Mouse (Mus musculus): ENCODE measurements around the gene Col4a1.

DNA sequence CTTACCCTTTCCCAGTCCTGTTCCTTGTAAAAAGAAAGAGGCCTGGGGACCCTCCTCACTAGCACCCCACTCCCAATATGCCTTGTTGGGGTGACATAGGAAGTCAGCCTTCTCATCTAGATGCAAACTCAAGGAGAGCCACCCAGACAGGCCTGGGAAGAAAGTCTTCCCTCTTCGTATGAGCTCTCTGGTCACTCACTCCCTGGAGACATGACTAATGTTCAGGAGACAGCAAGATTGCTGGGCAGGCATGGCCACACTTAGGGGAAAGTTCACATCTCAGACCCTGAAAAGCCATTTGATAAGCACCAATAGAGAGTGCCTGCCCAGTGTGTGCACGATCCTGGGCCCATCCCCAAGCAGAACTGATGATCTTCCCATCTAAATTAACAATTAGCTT lies 2.6 kb downstream of the Col4a1 start:
- TF ChIP-seq CTCF (conservative IDR thresholded peaks at IDR 0.05; ENCODE audit: low read length) = no peak
- no peak for TF ChIP-seq NANOG (IDR thresholded peaks at IDR 0.05; ENCODE audit: borderline replicate concordance, low read length)

All from E14TG2a.4 (cell line).